Mouse (Mus musculus): ENCODE measurements at regions not wholly inside any gene's neighbourhood (a gene's known extent, or its start where the extent isn't known, plus 50 kb on each side); places are given as distances from the start of the nearest gene placed in this dataset.

DNA sequence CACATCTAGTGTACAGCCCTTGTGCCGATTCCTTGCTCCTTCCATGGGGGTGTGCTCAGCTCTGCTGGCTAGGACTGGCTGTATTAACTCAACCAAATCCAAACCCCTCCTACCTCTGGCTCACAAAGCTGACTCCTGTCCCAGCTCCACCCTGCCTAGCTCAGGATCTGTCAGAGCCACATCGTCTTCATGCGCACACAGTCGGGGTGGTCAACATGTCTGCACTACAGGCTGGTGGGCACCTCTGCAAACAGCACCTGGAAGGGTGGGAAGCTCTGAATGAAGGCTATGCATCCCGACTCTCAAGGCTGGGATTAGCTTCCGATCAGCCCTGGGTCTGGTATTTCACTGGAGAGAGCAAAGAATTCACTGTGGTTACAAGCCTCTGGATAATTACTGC is 220.4 kb downstream of the 3110018I06Rik start:
- no peaks in the 10 kb centered on the region for H3K4me1 ChIP-seq (ENCODE audit: control insufficient read depth, insufficient read depth, low read length)
- H3K27ac ChIP-seq (ENCODE audit: insufficient read depth, low read length): no peak overlapping the region
- H3K4me3 ChIP-seq (ENCODE audit: insufficient read depth, low read length): no peak overlapping the region
- TF ChIP-seq POLR2A (IDR thresholded peaks at IDR 0.05; ENCODE audit: extremely low read depth, insufficient read depth, low read length) (no peak), CTCF (IDR thresholded peaks at IDR 0.05; ENCODE audit: extremely low read depth, insufficient read depth, low read length) (no peak)

GRCm38 (mm10) chr12:107711017-107711416 is 222.6 kb downstream of the 3110018I06Rik start:
- no peaks in the 10 kb centered on the region for H3K4me1 ChIP-seq (ENCODE audit: control insufficient read depth, insufficient read depth, low read length)
- H3K4me3 ChIP-seq (ENCODE audit: insufficient read depth, low read length): no peak overlapping the region
- H3K27ac ChIP-seq (ENCODE audit: insufficient read depth, low read length): no peak overlapping the region
- TF ChIP-seq CTCF (IDR thresholded peaks at IDR 0.05; ENCODE audit: extremely low read depth, insufficient read depth, low read length) (no peak), POLR2A (IDR thresholded peaks at IDR 0.05; ENCODE audit: extremely low read depth, insufficient read depth, low read length) (no peak)

GRCm38 (mm10) chr12:107711675-107712074 is 223.2 kb downstream of the 3110018I06Rik start:
- Histone ChIP-seq H3K4me3 (ENCODE audit: insufficient read depth, low read length) (no peak overlapping the region), H3K4me1 (ENCODE audit: control insufficient read depth, insufficient read depth, low read length) (no peaks in the 10 kb centered on the region), H3K27ac (ENCODE audit: insufficient read depth, low read length) (no peak overlapping the region)
- no peak for TF ChIP-seq CTCF (IDR thresholded peaks at IDR 0.05; ENCODE audit: extremely low read depth, insufficient read depth, low read length)
- TF ChIP-seq POLR2A (IDR thresholded peaks at IDR 0.05; ENCODE audit: extremely low read depth, insufficient read depth, low read length): no peak

DNA sequence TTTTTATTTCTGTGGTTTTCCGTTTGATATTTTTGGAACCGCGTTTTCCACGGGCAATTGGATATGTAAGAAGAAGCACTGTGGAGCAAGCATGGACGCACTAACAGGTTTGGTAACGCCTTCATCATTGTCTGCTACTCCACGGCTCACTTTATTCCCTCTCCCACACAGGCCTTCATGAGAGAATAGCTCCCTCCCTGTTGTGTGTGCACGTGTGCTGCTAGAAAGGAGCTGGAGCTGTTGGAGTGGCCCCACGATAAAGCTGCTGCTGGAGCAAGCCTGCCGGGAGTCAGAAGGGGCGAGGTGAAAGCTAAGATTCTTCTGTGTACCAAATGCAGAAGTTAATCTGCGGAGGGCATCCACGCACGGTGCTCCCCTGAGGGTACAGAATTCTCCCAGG is 224.8 kb downstream of the 3110018I06Rik start:
- H3K27ac ChIP-seq (ENCODE audit: insufficient read depth, low read length): no peak overlapping the region
- TF ChIP-seq CTCF (IDR thresholded peaks at IDR 0.05; ENCODE audit: extremely low read depth, insufficient read depth, low read length): no peak
- no peak for TF ChIP-seq POLR2A (IDR thresholded peaks at IDR 0.05; ENCODE audit: extremely low read depth, insufficient read depth, low read length)
- H3K4me1 ChIP-seq (ENCODE audit: control insufficient read depth, insufficient read depth, low read length): no peaks in the 10 kb centered on the region
- no peak overlapping the region for H3K4me3 ChIP-seq (ENCODE audit: insufficient read depth, low read length)

DNA sequence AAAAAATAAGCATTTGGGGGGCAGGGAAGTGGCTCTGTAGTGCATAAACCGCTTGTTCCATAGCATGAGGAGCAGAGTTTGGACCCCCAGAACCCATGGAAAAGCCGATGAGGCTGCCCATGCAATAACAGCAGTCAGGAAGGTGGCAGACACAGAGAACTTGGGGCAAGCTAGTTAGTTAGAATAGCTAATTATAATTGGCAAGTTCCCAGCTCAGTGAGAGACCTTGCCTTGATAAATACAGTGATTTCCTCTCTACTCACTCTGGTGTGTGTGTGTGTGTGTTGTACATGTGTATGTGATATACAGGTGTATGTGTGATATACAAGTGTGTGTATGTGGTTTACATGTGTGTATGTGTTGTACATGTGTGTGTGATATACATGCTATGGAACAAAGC is 226.4 kb downstream of the 3110018I06Rik start:
- no peak overlapping the region for H3K4me3 ChIP-seq (ENCODE audit: insufficient read depth, low read length)
- no peak for TF ChIP-seq POLR2A (IDR thresholded peaks at IDR 0.05; ENCODE audit: extremely low read depth, insufficient read depth, low read length)
- no peak for TF ChIP-seq CTCF (IDR thresholded peaks at IDR 0.05; ENCODE audit: extremely low read depth, insufficient read depth, low read length)
- H3K27ac ChIP-seq (ENCODE audit: insufficient read depth, low read length): no peak overlapping the region
- no peaks in the 10 kb centered on the region for H3K4me1 ChIP-seq (ENCODE audit: control insufficient read depth, insufficient read depth, low read length)

DNA sequence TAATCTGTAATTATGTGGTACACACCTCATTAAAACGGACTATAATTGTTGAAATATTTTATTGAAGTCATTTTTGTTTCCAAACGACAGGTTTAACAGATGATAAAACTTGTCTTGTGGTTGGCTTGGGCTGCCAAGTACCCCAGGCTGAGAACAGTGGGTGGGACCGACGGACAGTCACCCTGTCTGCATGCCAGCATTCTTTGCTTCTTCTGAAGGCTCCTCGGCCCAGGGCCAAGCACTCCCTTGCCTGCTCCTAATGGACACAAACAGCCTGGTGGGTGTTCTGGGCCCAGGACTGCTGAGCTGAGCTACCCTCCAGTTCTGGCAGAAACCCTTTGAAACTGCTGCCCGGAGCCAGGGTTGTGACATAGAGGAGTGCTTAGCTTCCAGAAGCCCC is 227.4 kb downstream of the 3110018I06Rik start:
- no peak overlapping the region for H3K27ac ChIP-seq (ENCODE audit: insufficient read depth, low read length)
- no peaks in the 10 kb centered on the region for H3K4me1 ChIP-seq (ENCODE audit: control insufficient read depth, insufficient read depth, low read length)
- no peak overlapping the region for H3K4me3 ChIP-seq (ENCODE audit: insufficient read depth, low read length)
- TF ChIP-seq POLR2A (IDR thresholded peaks at IDR 0.05; ENCODE audit: extremely low read depth, insufficient read depth, low read length) (no peak), CTCF (IDR thresholded peaks at IDR 0.05; ENCODE audit: extremely low read depth, insufficient read depth, low read length) (no peak)

DNA sequence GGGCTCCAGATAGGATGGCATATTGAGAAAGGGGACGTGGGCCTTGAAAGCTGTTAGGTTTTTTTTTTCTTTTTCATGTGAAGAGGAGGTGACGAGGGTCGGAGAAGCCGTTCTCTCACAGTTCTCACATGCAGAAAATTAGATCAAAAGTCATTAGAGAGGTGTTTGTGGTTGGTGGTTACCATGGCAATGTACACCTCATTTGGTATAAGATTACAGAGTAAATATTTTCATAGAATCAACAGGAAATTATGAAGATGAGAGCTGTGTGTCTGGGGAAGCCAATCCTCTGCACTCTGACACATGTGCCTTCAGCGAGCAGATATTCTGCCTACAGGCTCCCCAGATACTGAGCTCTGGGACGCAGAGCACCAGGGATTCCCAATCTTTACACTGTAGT is 232.5 kb downstream of the 3110018I06Rik start:
- TF ChIP-seq POLR2A (IDR thresholded peaks at IDR 0.05; ENCODE audit: extremely low read depth, insufficient read depth, low read length) (no peak), CTCF (IDR thresholded peaks at IDR 0.05; ENCODE audit: extremely low read depth, insufficient read depth, low read length) (no peak)
- no peaks in the 10 kb centered on the region for H3K4me1 ChIP-seq (ENCODE audit: control insufficient read depth, insufficient read depth, low read length)
- no peak overlapping the region for H3K27ac ChIP-seq (ENCODE audit: insufficient read depth, low read length)
- no peak overlapping the region for H3K4me3 ChIP-seq (ENCODE audit: insufficient read depth, low read length)

GRCm38 (mm10) chr12:107723062-107723859 is 234.8 kb downstream of the 3110018I06Rik start:
- Histone ChIP-seq H3K4me3 (ENCODE audit: insufficient read depth, low read length) (no peak overlapping the region), H3K4me1 (ENCODE audit: control insufficient read depth, insufficient read depth, low read length) (no peaks in the 10 kb centered on the region), H3K27ac (ENCODE audit: insufficient read depth, low read length) (no peak overlapping the region)
- no peak for TF ChIP-seq CTCF (IDR thresholded peaks at IDR 0.05; ENCODE audit: extremely low read depth, insufficient read depth, low read length)

GRCm38 (mm10) chr12:107723860-107724320 is 235.5 kb downstream of the 3110018I06Rik start:
- H3K4me3 ChIP-seq (ENCODE audit: insufficient read depth, low read length): no peak overlapping the region
- no peaks in the 10 kb centered on the region for H3K4me1 ChIP-seq (ENCODE audit: control insufficient read depth, insufficient read depth, low read length)
- no peak overlapping the region for H3K27ac ChIP-seq (ENCODE audit: insufficient read depth, low read length)
- TF ChIP-seq CTCF (IDR thresholded peaks at IDR 0.05; ENCODE audit: extremely low read depth, insufficient read depth, low read length) (no peak), POLR2A (IDR thresholded peaks at IDR 0.05; ENCODE audit: extremely low read depth, insufficient read depth, low read length) (no peak)

DNA sequence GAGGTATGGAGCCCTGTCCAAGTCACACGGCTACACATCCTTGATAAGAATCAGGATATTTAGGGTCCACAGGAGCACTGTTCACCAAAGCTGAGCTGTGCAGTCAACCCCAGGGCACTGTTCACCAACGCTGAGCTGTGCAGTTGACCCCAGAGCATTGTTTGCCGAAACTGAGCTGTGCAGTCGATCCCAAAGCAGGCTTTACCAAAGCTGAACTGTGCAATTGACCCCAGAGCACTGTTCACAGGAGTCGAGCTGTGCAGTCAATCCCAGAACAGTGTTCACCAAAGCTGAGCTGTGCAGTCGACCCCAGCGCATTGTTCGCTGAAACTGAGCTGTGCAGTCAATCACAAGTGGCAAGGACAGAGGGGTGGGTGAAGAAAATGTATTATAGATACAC is 236.0 kb downstream of the 3110018I06Rik start:
- Histone ChIP-seq H3K4me3 (ENCODE audit: insufficient read depth, low read length) (no peak overlapping the region), H3K4me1 (ENCODE audit: control insufficient read depth, insufficient read depth, low read length) (no peaks in the 10 kb centered on the region), H3K27ac (ENCODE audit: insufficient read depth, low read length) (no peak overlapping the region)
- TF ChIP-seq POLR2A (IDR thresholded peaks at IDR 0.05; ENCODE audit: extremely low read depth, insufficient read depth, low read length) (no peak), CTCF (IDR thresholded peaks at IDR 0.05; ENCODE audit: extremely low read depth, insufficient read depth, low read length) (no peak)

Data from cortical plate, adult 2 months (tissue).